Mouse (Mus musculus): ENCODE data around the gene Ttll10.

Gene Ttll10

DNA sequence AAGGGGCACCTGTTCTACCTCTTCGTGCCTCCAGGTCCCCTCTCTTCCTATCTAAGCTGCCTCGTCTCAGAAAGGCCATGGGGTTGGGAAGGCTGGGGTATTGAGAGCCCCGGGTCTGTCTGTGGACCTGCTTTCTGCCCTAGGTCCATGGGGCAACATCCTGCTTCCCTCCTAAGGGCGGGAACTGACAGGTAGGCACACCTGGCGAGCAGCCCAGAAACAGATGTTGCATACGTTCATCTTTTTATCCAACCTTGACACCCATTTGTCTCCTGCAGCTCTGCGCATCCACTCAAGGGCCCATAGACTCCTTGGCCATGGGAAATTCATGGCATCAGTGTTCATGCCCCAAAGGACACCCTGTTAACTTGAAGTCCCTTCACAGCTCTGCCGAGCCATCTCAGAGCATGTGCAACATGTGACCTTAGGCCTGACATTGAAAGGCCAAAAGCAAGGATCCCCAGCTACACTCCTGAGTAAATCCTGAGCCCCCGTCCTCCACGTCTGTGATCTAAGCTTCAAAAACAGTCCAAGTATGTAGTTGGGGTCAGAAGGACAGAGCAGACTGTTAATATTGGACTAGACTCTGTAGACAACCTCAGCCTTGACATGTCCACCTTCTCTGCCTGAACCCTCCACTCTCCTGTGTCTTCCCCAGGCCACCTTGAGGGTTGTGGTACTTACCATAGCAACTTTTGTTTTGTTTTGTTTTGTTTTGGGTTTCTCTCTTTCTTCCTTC is 6.1 kb upstream of the Ttll10 start:
- no peak for DNase-seq

DNA sequence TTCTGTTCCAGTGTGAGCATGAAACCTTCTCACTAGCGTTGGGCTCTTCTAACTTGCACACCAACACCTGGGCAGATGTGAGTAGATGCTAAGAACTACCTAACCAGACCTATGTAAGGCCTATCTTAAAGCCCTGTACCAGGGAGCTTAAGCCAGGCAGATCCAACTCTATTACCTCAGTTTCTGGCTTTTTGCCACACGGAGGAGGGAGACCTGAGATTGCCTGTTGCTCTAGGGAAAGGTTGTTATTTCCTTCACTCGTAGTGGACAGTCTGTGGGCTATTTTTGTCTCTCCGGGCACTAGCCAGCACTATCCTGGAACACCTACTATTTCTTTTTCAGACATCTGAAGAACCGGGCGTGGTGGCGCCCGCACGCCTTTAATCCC is 5.3 kb upstream of the Ttll10 start:
- no peak for DNase-seq

DNA sequence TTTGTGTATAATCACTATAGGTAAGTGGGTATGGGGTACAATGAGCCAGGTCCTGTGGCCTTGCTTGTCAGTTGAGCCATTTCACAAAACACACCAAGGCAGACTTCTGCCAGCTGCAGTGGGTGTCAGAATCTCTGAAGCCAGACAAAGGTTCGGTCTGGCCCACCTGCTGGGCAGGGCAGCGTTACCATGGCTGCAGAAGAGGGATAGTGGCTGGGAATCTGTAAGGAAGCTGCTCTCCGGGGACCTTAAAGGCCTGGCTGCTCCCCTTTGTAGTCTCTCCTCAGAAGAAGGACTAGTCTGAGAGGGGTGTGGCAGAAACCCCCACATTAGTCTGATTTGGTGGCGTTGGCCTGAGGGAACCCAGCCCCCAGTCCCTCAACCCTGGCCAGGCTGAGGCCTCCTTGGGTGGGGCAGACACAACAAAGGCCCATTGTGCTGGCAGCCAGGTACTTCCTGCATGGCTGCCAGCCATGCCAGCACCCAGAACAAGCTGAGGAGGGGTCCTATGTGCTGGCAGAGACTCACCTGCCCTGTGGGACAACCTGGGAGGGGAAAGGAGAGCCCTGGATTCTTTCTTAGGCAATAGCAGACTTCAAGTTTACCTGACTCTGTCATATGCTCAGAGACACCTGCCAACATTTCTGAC is 4.8 kb upstream of the Ttll10 start:
- DNase-seq = no peak

DNA sequence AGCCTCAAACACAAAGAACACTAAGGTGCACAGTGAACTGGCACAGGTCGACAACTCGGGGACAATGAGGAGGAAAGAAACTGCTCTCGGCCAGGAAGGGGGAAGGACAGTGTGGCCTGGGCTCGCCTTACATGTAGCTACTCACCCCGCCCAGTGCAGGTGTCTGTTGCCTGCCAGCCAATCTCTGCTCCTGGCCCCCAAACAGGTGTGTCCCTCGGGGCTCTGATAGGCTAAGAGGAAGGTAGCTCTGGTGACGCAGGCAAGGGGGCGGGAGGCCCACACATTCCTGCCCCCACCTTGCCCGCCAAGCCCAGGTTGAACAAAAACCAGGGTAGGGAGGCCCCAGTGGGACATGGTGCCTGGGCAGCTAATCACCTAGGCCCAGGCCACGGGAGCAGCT is 499 bp upstream of the Ttll10 start:
- DNase-seq = peak; percentile 8

DNA sequence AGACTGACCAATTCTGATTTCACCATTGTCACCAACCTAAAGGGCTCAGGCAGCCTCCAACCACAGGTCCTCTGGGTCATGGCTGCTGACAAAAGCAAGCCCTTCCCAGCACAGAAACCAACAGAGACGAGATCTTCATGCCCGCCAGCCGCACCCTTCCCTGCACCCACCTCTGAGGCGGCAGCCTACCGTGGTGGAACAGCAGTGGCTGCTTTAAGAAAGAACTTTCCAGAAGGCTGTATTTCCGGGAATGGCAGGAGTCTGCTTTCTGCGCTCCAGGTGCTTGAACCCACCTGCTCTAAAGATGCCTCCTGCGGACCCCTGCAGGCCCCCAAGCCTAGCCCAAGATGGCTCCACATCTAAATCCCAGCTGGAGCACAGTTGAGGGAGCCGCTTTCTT is 388 bp downstream of the Ttll10 start:
- no peak for DNase-seq

DNA sequence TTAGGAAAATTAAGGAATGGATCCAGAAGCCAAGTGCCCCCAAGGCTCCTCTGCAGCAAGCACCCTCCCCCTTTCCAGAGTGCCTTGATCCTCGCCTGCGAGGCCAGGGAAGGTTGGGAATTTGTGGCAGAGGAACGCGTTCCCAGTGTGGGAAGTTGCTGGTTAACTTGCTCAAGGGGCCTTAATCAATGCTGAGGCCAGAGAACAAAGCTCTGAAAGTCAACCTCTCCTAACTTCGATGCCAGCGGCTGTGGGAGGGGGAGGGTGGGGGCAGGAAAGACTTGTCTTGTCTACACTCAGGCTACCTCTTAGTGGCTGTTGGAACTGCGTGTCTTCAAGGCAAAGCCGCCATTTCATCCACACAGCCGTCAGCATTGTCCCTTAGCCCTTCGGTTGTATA is 1.5 kb downstream of the Ttll10 start:
- no peak for DNase-seq

DNA sequence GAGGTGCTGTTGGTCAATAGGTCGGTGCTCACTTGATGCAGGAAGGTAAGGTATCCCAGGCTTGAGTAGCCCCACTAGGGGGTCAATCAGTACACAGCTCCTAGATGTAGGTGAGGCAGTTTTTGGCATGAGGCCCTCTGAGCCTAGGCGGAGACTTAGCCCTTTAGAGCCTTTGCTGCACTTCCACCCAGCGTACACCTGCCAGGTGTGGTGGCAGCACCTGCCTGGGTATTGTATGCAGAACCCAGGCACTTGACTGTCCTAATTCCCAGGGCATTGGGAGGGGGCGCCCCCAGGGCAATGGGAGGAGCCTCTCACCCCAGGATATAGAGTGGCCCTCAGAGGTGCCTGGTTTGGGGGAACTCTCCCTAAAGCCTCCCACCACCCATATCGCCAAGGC is 4.0 kb downstream of the Ttll10 start:
- no peak for DNase-seq

DNA sequence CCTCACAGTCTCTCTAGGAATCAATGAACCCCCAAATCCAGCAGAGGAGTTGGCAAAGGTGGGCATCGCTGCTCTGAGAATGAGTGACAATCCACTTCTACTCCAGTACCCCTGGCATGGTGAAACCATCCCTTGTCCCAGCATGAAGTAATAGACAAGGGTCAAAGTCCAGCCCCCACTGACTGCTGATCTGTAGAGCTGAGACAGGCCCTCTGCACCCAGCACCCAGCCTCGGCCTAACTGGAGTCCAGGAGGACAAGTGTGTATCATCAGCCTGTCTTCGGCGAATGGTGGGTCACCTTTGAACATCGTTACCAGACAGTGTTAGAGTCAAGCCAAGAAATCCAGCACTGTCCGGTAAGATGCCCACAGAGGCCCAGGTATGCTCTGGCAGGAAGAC is 4.6 kb downstream of the Ttll10 start:
- DNase-seq = no peak

DNA sequence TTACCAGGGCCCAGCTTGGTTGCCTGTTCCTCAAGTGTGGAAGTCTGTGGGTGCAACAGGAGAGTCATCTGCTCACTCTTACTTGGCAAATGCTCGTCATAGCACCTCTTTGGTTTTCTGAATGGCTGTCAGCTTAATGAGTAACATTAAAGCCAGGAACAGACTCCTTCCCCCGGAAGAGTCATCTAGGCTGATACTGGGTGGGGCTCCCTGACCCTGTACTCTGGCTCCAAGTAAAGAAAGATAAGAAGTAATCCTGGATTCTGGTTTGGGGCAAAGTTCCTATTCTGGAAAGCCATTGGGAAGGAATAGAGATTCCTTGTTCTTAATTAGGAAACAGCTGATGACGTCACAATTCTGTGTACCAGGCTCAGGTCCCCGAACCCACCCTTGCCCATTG is 5.1 kb downstream of the Ttll10 start:
- DNase-seq = no peak

DNA sequence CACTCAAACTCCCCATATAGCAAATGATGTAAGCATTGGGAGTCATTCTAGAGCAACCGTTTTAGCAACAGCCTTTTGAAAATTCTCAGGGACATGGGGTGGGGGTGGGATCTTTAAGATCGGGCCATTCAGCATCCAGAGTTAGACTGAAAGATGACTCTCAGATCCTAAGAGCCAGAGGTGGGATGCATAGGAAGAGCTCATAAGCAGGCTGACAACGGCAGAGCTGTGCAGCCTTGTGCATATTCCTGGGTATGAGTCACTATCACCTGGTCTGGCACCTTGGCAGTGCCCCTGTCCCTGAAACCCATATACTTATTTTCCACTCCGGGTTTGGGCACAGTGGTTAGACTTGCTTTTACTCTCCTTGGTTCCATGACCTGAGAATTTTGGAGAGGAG is 6.1 kb downstream of the Ttll10 start:
- DNase-seq = no peak

DNA sequence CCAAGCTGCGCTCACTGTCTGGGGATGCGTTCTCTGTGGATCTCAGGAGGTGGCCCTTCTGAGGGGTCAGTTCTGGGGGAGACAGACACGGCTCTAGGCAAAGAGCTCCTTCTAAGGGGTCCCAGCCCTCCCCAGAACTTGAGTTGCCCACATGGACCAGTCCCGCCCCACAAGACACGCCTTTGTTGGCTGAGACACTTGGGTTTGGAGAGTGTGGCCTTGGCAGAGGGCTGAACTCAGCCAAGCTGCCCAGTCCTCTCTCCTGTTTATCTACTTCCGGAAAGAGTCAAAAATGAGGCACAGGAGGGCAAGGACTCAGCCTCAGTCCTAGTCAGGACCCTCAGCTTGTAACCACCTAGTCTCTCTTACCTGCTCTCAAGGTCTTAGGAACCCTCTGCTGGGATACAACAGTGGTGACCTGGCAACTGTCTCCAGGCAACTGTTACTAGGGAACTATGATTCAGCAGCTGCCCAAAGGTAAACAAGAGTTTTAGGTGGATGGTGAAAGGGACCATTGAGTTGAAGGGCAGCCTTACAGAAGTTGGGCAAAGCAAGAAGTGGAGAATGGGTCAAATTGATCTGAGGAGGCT is 8.7 kb downstream of the Ttll10 start:
- DNase-seq = no peak

DNA sequence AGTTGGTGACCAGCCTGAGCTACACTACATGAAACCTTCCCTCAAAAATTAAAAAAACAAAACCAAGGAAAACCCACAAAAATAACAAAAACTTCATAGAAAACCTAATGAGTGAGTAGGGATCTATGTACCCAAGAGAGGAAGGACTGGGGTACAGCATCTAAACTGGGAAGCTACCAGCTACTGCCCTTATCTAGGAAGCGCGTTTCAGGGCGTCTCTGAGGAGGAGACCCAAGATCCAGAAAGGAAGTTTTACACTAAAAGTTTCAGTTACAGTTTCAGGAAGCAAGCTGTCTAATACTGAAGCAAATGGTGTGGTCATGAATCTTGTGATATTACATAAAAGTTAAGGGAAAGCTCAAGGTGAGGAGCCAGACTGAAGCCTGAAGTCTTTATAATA is 9.4 kb downstream of the Ttll10 start:
- no peak for DNase-seq

DNA sequence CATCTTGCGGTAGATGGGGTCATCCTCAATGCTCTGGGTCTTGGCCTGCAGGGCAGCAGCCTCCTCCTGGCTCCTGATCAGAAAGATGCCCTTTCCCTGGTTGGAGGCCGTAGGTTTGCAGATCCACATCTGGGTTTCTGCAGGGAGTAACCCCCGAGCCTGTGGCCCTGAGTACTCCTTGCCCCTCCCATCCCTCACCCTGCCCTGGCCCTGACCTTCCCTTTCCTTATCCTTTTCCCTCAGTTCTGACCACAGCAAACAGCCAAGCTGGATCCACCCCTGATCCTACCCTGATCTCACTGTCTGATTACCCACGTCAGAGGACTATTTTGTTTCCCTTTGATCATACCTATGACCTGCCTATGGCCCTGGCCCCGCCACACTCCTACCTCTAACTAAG is 14.5 kb downstream of the Ttll10 start:
- DNase-seq = no peak

DNA sequence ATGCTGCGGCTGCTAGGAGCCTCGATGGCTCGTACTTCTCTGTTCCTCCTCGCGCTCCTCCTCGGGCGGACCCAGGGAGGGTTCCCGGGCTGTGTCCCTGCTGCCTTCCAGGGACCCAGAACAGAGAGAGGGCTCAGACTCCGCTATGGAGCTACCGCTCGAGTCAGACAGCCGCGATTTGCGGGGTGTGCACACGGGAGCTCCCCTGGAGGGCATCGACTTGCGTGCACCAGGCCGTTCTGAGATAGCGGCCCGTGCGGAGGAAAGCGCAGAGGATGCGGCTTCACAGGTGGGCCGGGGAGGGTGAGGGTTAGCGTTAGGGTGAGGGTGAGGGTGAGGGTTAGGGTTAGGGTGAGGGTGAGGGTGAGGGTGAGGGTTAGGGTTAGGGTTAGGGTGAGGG is 24.3 kb downstream of the Ttll10 start:
- no peak for DNase-seq

DNA sequence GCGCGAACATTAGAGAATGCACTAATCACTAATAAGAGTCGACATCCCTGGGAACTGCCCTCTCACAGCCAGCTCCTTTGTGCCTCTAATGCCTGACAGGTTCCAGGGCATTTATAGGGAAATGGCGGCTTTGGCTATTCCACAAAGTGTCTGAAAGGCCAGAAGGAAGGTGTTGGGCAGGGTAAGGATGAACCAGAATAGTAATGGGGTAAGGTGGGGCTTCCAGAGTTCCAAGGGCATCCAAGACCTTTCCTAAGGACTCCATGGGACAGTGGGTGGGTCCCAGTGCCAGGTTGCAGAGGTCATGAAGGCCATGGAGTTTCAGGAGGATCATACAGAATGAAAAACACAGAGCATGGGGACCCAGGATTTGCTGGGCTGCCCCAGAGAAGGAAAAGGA is 24.9 kb downstream of the Ttll10 start:
- no peak for DNase-seq

DNA sequence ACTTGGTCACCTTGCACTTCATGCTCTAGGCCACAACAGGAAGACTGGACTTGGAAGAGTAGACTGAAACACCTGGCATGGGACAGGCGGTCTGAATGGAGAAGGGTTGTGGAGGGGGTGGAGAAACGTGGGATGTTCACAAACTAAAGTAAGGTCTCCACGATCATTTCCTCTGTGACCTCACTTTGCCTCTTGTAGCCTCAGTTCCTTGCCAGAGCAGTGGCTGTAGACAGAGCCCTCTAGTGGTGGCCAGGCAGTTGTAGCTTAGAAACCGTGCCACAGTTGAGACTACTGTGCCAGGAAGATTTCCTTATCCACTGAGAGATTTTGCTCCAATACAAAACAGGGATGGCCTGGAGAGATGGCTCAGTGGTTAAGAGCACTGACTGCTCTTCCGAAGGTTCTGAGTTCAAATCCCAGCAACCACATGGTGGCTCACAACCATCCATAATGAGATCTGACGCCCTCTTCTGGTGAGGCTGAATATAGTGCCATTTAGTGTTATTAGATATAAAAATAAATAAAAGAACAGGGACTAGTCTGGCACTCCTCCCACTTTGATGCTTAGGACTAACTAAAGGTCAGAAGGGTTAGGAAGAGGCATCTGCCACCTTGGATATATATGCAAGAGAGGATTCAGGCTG is 25.6 kb downstream of the Ttll10 start:
- DNase-seq = no peak

DNA sequence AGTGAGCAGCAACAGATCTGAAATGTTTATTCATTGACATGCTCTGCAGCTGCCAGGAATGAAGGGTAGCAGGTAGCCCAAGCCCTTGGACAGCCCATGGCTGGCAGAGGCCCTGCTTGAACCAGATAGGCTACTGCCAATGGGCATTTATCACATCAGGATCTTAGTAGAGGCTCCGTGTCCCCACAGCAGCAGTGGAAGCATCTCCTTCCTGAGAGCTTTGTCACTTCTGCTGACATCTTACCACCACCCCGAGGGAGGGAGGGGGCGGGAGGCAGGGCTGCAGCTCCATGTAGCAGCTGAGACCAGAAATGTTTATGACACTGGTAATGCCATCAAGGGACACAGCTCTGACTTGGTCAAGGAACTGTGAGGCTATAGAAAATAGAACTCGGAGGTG is 26.4 kb downstream of the Ttll10 start:
- DNase-seq = no peak

DNA sequence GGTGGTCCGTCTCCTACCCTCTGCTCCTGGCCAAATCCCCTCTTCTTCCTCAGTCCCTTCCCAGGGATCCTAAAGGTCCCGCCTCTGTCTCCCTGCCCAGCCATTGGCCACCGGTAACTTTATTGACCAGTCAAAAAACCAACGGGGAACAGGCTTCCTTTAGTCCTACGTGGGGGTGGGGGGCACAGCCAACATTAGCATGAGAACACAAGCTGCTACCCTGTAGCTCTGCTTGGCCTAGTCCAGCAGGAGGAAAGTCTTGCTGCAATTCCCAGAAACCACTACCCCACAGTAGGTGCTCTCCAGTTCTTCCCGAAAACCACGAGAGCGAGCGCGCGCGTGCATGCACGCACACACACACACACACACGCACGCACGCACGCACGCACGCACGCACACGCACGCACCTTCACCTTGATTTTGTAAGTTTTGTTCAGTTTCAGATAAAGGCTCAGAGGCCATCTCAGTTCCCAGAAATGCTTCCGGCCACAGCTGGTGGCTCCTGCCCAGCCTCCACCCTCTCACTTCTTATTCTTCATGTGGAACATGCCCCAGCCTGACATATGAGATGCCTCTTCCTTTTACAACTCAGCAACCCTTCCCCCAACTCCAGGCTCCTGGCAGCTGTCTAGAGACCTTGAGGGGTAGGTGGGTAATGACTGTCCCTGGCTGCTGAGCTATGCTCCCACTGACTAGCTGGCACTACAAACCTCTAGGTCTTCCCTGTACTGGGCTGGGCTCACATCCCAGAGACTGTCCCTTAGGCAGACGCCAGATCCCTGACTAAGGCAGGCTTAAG is 27.4 kb downstream of the Ttll10 start:
- peak; percentile 81 for DNase-seq

DNA sequence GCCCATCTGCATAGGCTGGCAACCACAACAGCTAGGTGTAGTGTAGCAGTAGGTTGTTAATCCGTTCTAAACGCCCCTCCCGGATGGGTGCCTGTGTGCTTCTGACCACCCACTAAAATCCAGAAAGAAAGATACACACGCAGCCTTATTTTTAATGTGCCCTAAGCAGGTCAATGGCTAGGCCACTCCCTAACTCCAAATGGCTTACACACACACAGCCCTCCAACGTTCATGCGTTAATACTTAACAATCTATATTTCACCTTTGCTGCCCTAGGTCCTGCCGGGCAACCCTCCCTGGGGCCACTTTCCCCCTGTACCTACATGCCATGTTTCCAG is 28.0 kb downstream of the Ttll10 start:
- no peak for DNase-seq

DNA sequence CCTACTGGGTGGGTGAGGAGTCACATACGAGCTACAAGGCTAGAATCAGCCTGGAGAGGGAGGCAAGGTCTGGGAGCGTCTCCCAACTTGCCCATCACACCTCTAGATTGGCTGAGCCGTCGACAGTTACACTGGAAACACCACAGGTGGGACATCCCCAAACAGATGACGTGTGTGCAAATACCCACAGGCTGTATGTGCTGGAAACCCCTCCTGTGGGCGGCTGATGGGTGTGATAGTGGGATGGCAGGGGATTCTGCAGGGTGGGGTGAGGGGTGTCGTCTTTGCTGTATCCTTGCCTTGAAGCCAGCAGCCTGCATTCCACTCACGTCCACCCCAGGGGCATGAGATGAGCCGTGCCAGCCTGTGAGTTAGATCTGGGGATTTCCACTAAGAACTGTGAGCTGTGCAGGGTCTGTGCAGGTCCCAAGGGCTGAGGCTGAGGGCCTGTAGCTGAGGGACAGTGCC is 28.5 kb downstream of the Ttll10 start:
- no peak for DNase-seq

DNA sequence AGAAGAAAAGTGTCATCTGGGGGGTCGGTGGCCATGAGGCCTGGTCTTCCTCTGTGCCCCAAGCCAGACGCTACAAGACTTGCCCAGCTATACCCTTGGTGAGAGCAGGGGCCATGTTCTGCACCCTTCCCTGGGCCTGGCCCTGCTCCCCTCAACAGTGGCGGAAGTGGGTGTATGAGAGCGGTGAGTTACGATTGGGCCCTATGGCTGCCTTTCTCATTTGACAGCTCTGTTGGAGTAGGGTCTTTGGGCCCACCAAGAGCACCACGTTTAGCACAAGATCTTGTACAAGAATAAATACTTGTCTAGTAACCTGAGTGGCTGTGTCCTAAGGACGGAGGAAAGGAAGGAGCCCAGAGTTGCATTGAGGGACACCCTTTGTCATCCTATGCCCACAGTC is 30.6 kb downstream of the Ttll10 start:
- no peak for DNase-seq

DNA sequence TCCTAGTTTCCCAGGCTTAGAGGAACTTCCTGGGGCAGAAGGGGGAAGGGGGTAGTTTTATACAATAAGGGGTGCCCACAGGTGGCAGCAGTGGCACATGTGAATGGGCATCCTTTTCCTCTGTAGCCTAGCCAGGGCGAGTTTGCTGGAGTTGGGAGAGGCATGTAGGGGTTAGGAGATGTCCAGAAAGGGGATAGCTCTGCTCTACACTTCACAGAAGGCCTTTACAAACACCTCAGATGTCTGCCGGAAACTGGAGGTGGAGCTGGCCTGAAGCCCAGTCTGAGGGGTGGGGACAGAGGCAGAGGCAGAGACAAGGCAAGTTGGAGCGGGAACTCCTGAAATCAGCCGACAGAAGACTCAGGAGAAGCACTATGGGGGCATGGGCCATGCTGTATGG is 33.2 kb downstream of the Ttll10 start, which contains the start of gene Tnfrsf18:
Gene Tnfrsf18 (plus strand): TSS at position 152 of the 400 bp plus-strand sequence.
- peak; percentile 72 for DNase-seq

DNA sequence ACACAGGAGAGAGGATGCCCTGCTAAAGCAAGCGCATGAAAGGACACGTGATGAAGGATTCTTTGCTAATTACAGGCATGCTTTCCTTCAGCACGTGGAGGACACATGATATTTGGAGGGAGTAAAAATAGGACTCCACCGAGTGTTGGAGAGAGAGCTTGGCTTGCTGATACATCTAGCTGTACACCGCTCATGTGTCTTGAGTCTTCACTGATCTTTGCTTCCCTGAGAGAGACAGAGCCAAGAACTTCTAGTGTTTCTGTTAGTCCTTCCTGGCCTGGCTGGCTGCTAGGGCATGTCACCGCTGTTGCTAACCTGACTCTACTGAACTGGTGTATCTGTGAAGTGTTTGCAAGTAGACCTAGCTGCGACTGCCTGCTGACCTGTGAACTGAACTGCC is 35.0 kb downstream of the Ttll10 start:
- no peak for DNase-seq
